Mouse (Mus musculus) left cerebral cortex, postnatal 10 days (tissue): ENCODE measurements around the gene Nr6a1. TPM values are rescaled to one million over a fixed set of nuclear protein-coding genes. Genes with fewer than 3 reads are reported as not detected.

Experiments
- DNase-seq, 2 experiments: peaks; one replicate each; pipeline ENCODE4 v3.0.0; 2021 to 2022; ENCODE audit warnings: low spot score in 2 of 2, mixed read lengths in 1 of 2; ENCODE audit errors: extremely low spot score in 1 of 2
- intact Hi-C: fragments of 180-260 bp; cut with DNase I; formaldehyde crosslinking; loops from one replicate; pipeline ENCODE4 v1.15.1; 2025
- total RNA-seq, 2 experiments: library from RNA; stranded (reverse); gene quantifications; 2 replicates each; pipeline ENCODE4 v1.2.3; 2021

Nr6a1 gene
- total RNA-seq, 2 experiments from 2014 or later = 5.3 to 5.8 TPM

- intact Hi-C loops = no loop called here
- no peak for DNase-seq
These were observed 13.9 kb upstream of the Nr6a1 start for GRCm38 (mm10) chr2:38941426-38941825.

DNA sequence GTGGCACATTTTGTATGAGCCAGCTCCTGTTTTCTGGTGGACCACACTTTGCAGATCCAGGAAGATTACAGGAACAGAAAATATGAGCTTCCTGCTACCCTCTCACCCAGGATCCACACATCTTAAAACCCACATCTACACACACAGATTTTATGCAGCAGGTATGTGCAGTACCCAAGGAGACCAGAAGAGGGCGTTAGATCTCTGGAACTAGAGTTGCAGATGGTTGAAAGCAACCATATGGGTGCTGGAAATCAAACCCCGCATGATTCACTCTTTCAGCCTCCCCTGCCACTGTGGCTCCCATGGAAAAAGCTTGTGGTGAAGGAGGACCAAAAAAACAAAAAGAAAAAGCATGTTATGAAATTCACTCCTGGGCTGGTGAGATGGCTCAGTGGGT lies 11.6 kb upstream of the Nr6a1 start:
- intact Hi-C loops = no loop called here
- DNase-seq = no peak

DNA sequence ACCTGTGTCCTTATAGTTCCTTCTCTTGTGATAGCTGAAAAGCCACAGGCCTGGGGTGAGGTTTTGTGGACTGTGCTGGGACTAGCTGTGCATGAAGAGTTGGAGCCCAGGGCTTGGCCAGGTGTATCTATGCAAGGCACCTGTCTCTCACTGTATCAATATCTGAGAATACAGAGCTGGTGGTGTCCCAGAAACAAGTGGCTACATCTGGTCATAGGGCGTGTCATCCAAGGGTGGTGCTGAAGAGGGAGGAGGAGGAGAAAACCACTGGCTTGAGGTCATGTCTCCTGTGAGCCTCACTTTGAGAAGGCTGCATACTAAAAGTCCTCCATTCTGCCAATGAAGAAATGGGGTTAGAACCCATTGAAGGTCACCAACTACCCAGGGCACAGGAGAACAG lies 10.5 kb upstream of the Nr6a1 start:
- no peak for DNase-seq
- intact Hi-C loops = no loop called here

DNA sequence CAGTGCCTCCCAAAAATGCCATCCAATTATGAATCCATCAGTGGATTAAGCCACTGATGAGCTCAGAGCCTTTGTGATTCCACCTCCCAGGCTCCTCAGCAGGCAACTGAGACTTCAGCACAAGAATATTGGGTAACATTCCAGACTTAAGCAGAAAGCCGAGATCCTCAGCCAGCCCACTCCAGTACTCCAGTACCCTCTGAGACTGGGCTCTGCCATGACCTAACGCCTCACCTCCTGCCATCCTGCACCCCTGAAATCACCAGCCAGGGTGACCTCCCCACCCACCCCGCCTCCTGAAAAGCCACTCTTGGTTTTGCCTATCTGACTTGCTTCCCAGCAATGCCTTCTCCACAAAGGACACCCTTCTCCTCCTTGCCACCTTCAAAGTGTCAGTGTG lies 9.9 kb upstream of the Nr6a1 start:
- no peak for DNase-seq
- intact Hi-C loops = no loop called here

DNA sequence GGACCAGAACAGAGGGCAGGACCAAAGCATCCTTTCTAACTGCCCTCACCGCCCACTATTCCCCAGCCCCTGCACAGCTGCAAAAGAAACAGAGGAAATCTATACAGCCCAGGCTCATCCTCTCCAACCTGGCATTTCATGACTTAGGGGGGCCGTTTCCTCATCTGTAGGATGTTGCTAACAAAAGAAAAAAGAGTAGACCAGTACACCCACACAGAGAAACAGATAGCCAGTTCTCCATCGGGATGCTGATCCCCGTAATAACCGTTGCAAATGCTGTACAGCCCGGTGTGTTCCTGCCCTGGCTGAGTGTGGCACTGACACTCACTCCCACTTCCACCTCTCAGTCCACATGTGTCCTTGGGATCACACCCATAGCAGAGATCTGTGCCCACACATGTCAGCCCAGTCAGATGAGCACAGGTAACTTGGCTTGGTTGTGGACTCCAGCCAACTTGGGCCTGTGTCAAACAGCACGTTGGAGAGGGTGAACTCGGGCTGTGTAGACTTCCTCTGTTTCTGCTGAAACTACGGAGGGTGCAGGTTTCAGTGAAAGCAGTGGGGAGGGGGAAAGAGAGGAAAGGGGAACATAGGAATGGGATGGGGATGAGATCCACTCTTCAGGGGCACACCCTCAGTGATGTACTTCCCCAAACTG lies 9.4 kb upstream of the Nr6a1 start:
- intact Hi-C loops = no loop called here
- DNase-seq = no peak

DNA sequence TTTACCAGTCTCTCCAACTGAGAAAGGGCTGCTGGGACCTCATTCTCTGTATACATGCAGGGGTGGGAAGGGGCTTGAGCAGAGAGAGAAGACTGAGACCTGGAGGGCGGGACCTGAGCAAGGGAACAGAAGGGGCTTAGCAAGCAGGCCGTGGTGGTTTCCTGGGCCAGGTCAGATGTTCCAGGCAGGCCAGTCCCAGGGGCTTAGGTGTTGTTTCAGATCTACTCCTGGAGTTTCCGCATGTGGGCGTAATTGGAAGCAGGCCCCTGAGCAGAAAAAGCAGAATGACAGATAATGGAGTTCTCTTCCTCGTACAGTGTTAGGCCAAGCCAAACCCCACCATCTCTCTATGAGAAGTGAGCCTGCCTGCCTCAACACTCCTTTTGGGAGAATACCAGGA lies 7.4 kb upstream of the Nr6a1 start:
- no peak for DNase-seq
- intact Hi-C loops = no loop called here

DNA sequence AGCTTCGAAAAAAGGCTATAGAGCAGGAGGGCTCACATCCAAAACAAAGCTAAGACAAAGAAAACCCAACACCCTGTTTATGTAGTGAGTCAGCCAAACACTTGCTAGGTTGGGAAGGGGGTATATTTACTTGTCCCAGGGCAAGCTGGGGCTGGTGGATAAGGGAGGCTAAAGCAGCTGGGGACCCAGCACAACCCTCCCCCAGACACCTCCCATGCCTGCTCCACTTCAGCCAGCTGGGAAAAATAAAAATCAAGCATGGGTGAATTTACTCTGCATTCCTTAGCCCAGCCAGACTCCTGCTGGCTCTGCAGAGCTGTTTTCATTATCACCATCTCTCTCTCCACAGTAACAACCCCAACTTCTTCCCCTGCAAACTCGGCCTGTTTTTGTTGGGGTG lies 6.4 kb upstream of the Nr6a1 start:
- intact Hi-C loops = no loop called here
- DNase-seq = no peak

DNA sequence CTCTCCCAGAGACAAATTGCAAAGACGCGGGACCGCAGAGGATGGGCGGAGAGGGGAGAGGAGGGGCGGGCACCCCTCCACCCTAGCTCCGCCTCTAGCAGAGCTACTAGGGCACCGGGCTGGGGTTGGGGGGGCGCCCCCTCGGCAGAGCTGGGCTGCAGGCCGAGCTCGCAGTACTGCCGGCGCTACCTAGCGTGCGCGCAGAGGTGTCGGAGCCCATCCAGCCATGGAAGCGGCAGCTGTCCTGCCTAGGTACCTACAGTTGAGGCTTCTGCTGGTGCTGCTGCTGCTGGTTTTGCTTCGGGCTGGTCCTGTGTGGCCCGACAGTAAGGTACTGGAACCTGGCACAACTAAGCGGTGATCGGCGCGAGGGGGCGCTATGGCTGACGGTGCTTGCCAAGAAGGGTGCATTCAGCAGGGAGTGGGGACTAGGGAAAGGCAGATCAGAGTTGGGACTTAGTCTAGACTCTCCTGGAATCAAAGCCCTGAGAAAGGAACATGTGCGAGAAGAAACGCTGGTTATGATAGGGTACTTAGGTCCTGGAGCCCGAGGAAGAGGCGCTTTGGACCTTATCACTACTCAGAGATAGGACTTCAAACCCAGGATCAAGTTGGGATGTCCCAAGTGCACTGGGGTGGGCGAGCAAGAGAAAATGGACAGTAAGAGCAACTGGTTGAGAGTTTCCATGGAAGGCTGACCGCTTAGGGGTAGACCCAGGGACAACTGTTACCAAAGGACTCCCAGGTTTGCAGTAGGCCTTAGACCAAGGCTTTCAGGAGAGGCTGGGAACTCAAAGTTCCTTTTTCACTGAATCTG lies 4.6 kb upstream of the Nr6a1 start, which contains the start of gene Olfml2a:
Gene Olfml2a (plus strand): TSS at position 128 of the 817 bp plus-strand sequence.
- DNase-seq = peak in 1 of 2 experiments; percentile 83
- intact Hi-C loops = no loop called here

GRCm38 (mm10) chr2:38930269-38930668 lies 2.8 kb upstream of the Nr6a1 start:
- DNase-seq = no peak
- intact Hi-C loops = no loop called here

- intact Hi-C loops = loop anchor here (2.0 kb wide), 1 partner anchor 70 kb away; the partner anchor contains the start of gene Wdr38
These were observed 1.2 kb downstream of the Nr6a1 start for GRCm38 (mm10) chr2:38926145-38926891.

DNA sequence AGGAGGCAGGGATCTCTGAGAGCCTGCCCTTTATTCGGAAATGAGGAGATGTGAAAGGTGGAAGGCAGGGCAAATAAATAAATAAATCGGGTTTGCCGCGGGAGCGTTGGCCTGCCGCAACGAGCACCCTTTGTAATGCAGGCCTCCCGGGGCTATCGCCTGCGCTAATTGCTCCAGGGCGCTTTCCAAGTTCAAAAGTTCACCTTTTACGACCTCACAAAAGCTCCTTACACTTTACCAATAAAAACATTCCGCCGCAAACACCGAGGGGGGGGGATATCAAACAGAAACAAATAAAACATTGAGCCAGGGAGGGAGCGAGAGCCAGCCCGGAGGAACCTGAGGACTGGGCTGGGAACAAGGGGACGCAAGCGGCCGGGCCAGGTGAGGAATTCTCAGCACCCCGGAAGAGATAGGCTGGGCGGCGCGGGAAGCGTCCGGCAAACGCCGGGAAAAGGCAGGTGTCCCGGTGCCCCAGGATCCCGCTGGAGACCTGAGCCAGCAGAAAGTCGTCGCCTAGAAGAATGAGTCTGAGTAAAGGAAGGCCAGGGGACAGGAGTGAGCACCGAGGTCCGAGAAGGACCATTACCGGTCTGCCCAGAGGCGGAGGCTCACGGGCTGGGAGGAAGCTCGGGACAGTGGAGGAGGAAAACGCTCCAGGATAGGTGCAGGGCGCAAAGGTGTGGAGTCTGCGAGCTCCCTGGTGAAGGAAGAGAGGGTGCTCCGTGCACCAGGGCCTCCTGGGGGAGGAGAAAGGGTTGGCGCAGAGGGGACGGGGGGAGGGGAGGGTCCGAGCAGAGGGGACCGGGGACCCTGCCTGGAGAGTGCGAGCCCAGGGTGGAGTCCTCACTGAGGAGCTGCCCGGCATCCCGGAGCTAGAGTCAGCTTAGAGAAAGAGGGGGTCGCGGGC lies 2.1 kb downstream of the Nr6a1 start:
- peak in 1 of 2 experiments; percentile 38 for DNase-seq
- intact Hi-C loops = loop anchor here (2.0 kb wide), 1 partner anchor 71 kb away; the partner anchor contains the start of gene Wdr38

More at GRCm38 (mm10) chr2:38926145-38926891, 1.2 kb downstream of the Nr6a1 start:
- peak; percentile 94 to 96 for DNase-seq

DNA sequence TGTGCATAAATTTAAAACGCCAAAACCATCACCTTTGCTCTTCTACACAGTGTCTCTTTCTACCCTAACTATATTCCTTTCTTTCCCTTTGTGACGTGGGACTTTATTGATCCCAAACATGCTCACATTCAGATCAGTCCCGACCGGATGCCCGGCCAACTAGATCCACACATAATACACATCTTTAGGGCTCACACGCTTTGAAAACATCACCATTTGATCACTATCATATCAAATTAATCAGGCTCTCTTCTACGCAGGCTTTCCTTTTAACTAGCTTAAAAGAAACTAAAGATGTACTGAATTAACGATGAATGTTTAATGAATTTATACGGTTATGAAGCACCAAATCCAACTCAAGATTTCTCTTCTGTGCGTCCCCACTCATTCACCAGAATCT lies 2.9 kb downstream of the Nr6a1 start:
- intact Hi-C loops = no loop called here

GRCm38 (mm10) chr2:38923911-38924310 lies 3.6 kb downstream of the Nr6a1 start:
- intact Hi-C loops = no loop called here

More for the DNA sequence above, 2.9 kb downstream of the Nr6a1 start:
- no peak for DNase-seq

GRCm38 (mm10) chr2:38923471-38923870 lies 4.0 kb downstream of the Nr6a1 start:
- intact Hi-C loops = no loop called here

More at GRCm38 (mm10) chr2:38923911-38924310, 3.6 kb downstream of the Nr6a1 start:
- DNase-seq = no peak

DNA sequence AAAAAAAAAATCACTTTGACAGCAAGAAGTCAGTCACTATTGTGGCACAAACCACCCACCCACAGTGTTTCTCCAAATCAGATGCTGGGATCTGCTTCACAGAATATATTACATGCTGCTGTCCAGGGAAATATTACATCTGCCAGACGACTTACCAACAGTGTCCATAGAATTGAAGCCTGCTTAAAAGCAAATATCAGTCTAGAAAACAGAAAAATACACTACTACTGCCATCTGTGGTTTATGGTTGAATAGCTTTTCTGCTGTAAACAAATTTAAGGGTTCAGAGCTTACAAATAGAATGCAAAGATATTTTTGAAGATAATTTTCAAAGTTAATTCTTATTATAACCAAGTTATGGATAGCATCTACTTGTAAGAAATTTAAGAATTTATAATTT lies 6.1 kb downstream of the Nr6a1 start:
- DNase-seq = no peak
- intact Hi-C loops = no loop called here

More at GRCm38 (mm10) chr2:38923471-38923870, 4.0 kb downstream of the Nr6a1 start:
- DNase-seq = no peak

GRCm38 (mm10) chr2:38916947-38917691 lies 10.4 kb downstream of the Nr6a1 start:
- intact Hi-C loops = no loop called here
- DNase-seq = no peak

DNA sequence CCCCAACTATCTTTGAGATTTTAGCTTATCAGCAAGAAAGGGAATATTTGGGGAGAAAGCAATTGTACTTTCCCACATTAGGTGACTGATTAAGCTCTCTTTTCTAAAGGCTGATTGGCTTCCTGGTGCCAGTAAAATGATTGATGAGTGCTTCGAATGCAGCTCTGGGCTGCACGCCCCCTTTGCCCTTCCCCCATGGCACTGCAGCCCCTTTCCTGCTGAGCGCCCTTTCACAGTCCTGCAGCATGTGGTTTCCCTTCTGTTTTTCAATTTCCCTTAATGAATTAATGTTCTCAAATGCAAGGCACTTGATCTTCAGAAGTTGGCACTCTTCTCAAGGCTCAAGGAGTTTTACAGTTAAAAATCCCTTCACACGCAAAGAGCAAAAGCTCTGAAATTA lies 12.5 kb downstream of the Nr6a1 start:
- intact Hi-C loops = no loop called here
- no peak for DNase-seq

DNA sequence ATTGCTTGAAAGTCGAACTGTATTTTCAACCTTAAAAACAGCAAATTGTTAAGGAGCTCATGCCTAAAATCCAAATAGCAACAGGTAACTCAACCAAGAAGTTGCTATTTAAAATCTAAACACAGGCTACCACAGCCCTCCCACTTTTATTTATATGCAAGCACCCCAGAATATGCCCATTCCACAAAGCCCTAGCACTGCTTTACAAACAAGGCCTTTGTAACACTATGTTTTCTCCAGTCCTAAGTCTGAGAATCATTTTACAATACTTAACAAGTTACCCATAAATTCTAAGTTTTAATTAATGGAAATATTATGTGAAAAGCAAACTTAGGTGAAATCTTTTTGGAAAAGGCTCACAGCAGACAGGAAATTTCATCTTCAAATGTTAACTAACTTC lies 13.0 kb downstream of the Nr6a1 start:
- no peak for DNase-seq
- intact Hi-C loops = no loop called here
